Mouse (Mus musculus): ENCODE measurements at regions not wholly inside any gene's neighbourhood (a gene's known extent, or its start where the extent isn't known, plus 50 kb on each side); places are given as distances from the start of the nearest gene placed in this dataset.

DNA sequence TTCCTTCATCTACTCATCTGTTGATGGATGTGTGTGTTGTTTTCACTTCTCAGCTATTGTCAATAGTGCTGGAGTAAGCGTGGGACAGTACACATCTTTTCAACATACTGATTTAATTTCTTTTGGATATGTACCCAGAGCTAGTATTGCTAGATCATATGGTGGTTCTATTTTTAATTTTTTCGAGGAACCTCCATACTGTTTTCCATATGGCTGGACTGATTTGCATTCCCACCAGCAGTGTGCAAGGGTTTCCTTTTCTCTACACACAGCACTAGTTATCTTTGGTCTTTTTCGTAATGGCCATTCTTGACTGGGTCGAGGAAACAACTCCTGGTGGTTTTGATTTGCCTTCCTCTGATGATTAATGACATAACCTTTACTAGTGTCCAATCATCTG is 943.0 kb downstream of the Gsdmc2 start:
- no peak for DNase-seq (ENCODE audit: low read depth, low spot score)

DNA sequence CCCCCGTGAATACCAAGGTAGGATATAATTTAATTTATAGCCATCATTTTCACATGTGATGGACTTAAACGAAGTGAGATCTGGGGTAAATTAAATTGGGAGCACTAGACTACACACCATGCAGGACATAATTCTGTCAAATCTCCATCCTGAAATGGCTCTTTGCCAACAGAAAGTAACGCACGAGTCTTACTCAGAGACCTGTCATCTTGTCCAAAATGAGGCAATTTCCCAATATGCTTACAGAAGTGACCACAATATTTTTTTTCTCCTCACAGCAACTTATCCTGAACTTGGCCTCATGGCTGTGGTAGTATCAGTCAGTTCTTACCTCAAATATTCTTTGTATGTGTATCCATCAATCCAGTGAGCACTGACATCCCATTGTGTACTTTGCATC is 955.2 kb downstream of the Gsdmc2 start:
- no peak for DNase-seq (ENCODE audit: low read depth, low spot score)

DNA sequence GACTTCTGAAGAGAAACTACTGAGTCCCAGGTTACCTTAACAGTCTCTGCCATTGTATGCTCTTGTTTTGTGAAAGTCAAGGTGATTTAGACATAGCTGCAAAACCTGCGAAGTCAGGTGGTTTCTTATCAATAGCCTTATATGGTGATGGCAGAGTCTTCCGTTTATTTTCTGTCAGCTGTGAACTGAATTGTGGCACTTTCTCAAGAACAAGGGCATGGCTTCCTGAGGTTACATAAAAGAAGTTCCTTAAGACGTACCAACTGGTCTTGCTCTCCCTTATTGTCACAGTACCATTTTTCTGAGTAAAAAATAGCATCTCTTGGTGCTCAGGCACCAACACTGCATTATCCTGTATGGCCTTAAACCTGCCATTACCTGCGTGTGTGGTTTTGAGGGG is 959.6 kb downstream of the Gsdmc2 start:
- peak; percentile 54 for DNase-seq (ENCODE audit: low read depth, low spot score)

- DNase-seq (ENCODE audit: low read depth, low spot score) = no peak
These were observed 973.8 kb downstream of the Gsdmc2 start for GRCm38 (mm10) chr15:62871082-62871766.

- no peak for DNase-seq (ENCODE audit: low read depth, low spot score)
These were observed 982.4 kb downstream of the Gsdmc2 start for GRCm38 (mm10) chr15:62862574-62862973.

GRCm38 (mm10) chr15:62861422-62861821 is 983.6 kb downstream of the Gsdmc2 start:
- no peak for DNase-seq (ENCODE audit: low read depth, low spot score)

DNA sequence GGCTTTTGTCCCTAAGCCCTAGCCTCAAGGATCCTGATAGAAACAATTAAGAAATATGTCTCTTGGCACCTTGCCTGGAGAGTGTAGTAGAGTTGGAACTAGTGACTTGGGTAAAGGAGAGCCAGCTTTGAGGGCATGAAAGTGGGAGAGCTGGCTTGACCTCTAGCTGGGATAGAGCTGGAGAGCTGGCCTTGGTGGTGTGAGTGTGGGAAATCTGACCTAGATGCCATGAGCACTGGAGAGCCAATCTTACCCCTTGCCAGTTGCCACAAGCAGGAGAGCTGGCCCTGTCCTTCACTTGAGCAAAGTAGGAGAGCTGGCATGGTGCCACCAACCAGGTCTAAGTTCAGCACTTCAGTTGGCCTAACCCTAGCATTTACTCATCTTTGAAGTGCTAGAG is 995.7 kb downstream of the Gsdmc2 start:
- DNase-seq (ENCODE audit: low read depth, low spot score) = no peak

GRCm38 (mm10) chr15:62845884-62846283 is 999.1 kb downstream of the Gsdmc2 start:
- no peak for DNase-seq (ENCODE audit: low read depth, low spot score)

- no peak for DNase-seq (ENCODE audit: low read depth, low spot score)
These were observed 1019.4 kb downstream of the Gsdmc2 start for GRCm38 (mm10) chr15:62825586-62825985.

GRCm38 (mm10) chr15:62823861-62824518 is 1021.0 kb downstream of the Gsdmc2 start:
- peak; percentile 15 for DNase-seq (ENCODE audit: low read depth, low spot score)

DNA sequence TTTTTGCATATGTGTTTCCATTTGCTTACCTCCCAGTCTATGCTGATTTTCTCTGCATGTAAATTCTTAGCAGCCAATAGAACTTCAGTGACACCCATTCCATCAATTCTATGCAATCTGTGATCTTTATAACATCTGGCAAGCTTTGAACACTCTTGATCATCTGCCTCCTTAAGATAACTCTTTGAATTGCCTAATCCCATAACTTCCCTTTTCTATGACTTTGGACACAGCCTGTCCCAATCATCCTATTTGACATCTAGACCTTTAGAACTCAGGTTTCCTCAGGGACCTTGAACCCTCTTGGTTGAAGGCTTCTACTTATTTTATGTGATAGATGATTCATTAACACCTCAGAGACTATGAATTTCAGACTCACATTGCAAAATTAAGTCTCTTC is 1022.7 kb downstream of the Gsdmc2 start:
- no peak for DNase-seq (ENCODE audit: low read depth, low spot score)

DNA sequence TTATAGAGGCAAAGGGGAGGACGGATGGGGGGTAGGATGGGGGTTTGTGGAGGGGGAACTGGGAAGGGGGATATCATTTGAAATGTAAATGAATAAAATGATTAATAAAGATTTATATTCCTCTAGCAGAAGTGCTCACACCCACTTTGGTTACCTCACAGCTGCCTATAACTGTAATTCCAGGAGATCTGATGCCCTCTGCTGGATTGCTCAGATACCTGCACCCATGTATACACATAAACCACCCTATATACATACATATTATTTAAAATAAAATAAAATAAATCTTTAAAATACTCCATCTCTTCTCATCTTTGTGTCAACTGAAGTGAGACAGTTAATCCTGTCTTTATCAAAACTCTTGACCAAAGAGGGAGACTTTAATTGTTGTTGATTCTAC is 1031.9 kb downstream of the Gsdmc2 start:
- DNase-seq (ENCODE audit: low read depth, low spot score) = no peak

- no peak for DNase-seq (ENCODE audit: low read depth, low spot score)
These were observed 1033.0 kb downstream of the Gsdmc2 start for GRCm38 (mm10) chr15:62812026-62812425.

- DNase-seq (ENCODE audit: low read depth, low spot score) = peak; percentile 21
These were observed 1035.7 kb downstream of the Gsdmc2 start for GRCm38 (mm10) chr15:62809320-62809719.

DNA sequence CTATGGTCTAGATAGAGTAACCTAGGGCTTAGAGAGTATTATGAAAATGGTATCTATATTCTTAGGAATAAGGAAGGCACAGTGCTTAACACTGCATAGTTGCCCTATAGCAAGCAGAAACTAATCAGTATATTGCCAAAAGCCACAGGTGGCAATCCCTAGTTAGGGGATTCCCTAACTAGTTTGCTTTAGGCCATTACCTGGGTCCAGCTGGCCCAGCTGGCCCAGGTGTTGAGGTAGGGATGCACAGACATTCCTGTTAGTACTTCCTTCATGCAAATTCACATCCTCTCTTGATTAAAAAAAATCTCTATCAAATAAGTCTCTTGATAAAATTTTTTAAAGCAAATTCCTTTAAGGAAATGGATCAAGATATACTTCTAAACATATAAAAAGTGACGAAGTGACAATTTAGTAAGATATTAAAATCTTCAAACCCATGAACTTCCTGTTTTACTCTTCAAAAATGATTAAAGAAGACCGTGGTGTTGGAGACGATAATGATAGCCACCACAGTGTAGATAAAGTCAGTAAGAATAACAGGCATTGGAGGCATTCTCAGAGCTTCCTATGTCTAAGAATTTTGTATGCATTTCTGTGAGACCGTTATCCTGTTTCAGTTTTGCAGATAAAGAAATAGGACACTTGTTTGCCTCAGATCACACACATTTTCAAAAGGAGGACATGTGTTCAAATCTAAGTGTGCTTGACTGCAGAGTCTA is 1036.7 kb downstream of the Gsdmc2 start:
- DNase-seq (ENCODE audit: low read depth, low spot score) = no peak

DNA sequence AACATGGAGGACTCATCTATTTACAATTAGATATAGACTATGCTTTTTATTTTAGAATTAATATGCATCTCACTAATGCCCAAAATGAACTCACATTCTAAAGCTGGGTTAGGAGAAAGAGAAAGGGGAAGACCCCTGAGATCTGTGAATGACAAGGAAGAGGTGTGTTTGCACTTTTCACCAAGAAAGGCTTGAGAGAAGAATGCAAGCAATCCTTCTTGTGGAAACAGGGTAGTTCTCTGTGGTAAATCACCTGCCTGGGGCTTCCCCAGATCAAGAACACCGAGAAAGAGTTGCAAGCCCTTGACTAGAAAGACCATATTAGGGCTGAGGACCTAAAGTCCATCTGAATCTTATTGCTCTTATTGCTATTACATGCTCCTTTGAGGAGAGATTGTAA is 1037.6 kb downstream of the Gsdmc2 start:
- DNase-seq (ENCODE audit: low read depth, low spot score) = peak; percentile 32

- DNase-seq (ENCODE audit: low read depth, low spot score) = peak; percentile 36
These were observed 1042.2 kb downstream of the Gsdmc2 start for GRCm38 (mm10) chr15:62802770-62803169.

GRCm38 (mm10) chr15:62798731-62799130 is 1046.2 kb downstream of the Gsdmc2 start:
- no peak for DNase-seq (ENCODE audit: low read depth, low spot score)

DNA sequence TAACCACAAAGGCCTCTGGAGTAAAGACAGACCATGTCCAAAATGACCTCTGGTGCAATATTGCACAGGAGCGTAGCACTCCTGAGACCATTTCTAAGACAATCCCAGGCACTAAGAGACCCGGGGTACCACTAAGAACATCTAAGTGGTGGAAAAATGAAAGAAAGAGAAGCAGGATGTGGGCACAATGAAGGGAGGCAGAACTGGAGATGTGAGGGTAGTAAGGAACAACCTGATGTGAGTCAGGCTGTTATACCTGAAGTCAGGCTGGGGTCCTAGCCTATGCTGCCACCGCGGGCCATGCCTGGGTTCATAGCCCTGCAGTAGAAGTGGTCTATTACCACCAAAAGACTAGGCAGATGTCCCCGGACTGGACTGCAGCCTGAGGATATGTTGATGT is 1051.4 kb downstream of the Gsdmc2 start:
- DNase-seq (ENCODE audit: low read depth, low spot score) = no peak

DNA sequence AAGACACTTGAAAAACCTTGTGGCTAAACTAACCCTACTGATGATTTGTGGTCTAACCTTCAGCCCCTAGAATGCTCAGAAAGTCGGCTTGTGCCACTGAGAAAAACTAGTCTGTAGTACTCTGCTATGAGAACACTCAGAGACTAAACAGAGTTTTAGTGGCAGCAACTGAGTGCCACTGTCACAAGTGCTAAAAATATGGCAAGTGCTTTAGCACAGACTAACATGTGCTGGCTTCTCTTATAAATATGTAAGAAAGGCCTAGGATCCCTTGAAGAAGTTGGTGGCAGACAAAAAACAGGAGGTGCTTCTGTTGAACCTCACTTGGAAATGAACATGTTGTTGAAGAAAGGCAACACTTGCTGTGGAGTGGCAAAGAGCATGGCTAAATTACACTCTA is 1052.9 kb downstream of the Gsdmc2 start:
- DNase-seq (ENCODE audit: low read depth, low spot score) = no peak

DNA sequence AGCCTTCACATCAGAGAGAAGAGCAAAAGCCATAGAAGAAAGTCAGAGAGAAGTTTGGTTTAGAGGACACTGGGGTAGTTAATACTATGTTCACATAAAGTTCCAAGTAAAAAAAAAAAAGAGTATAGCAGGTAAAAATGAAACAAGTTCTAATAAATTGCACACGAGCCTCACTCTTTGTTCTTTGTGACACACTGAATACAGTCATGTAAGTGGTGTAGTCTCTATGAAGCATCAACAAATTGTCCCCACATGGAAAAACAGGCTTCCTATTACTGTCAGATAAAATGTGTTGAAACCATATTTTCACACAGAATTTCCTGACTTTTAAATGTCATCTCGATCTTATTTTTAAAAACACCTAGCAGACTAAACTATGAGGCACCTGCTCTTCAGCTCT is 1057.2 kb downstream of the Gsdmc2 start:
- no peak for DNase-seq (ENCODE audit: low read depth, low spot score)

- DNase-seq (ENCODE audit: low read depth, low spot score) = no peak
These were observed 1058.7 kb downstream of the Gsdmc2 start for GRCm38 (mm10) chr15:62786315-62786714.

Measured in CD4-positive helper T cell, adult 2 months (primary cell).